Mouse (Mus musculus) adrenal gland (tissue): ENCODE data around the gene Olfr478.
"Not testable (repeated sequence)": the region's sequence is repeated elsewhere in the genome, so short reads cannot be mapped to it uniquely, and the experiment has no call there.

Experiments
- intact Hi-C: fragments of 180-260 bp; cut with DNase I; formaldehyde crosslinking; loops from one replicate; pipeline ENCODE4 v1.15.1; 2025
- long read RNA-seq, 2 experiments: library from polyadenylated mRNA; unstranded; transcript quantifications; one replicate each; pipeline ENCODE4 v2.0.0; 2020; ENCODE audit warnings: borderline replicate concordance in 1 of 2; ENCODE audit not compliant: insufficient replicate concordance in 1 of 2

The Olfr478 gene
- long read RNA-seq, experiment 1, result 0 reads
- long read RNA-seq, experiment 2, result 0 reads

DNA sequence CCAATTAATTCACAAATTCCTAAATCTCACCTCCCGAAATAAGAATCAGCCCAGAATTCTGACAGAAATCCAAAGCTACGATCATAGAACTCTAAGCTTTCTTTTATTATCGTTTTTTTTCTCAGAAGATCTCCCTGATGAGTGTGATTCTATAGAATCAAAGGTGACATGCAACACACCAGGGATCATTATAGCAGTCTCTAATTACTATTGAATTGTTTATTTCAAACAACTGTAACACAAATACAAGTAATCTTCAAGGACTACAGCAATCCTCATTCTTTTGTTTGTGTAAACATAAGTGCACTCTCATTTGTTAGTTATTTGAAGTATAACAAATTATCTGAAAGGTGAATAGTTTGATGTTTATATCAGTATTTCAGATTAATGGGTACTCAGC lies at the start of gene Olfr478:
Olfr478 (minus strand) TSS at position 101 of the 400 bp plus-strand sequence.
- intact Hi-C loops, result no loop called here

DNA sequence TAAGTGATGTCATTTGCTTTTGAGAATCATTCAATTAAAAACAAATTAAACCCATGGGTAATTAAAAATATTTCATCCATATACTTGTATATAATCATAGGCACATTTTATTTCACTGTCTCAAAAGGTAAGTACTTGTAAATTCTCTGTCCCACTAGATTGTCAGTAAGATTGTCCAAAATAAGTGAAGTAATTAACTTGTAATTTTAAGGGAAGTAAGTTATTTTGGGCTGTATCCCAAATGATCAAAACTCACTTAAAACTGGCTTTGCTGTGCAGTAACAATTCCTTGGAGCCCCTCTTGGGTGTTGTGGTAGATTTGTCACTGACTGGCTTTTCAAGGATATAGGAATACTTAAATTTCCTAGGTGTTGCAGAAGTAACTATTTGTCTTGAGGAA lies 45.8 kb upstream of the Olfr478 start, which contains the start of gene Olfr481:
Olfr481 (plus strand) TSS at position 301 of the 400 bp plus-strand sequence.
- intact Hi-C loops, result no loop called here

DNA sequence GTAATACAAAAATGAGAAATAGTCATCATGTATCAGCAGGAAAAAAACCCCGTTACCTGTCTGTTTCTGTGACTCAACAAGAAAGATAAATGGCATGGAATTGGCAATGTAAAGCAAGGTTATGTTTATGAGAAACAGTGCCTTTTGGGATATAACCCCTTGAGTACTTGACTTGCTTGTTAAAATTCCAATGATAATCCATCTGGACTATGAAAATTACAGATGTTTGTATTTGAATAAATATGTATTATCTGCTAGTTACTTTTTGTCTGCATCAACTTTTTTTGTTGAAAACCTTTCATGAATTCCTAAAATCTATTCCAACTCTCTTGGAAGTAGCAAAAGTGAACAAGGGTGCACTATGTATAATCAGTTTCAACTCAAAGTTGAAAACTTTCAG lies 33.5 kb upstream of the Olfr478 start, which contains the start of gene Olfr480:
Olfr480 (minus strand) TSS at position 101 of the 400 bp plus-strand sequence.
- intact Hi-C loops, result no loop called here

GRCm38 (mm10) chr7:108050393-108050792 lies 16.6 kb upstream of the Olfr478 start, which contains the start of gene Olfr479:
Olfr479 (plus strand) TSS chr7:108050693.
- intact Hi-C loops, result no loop called here

- intact Hi-C loops, result not testable (repeated sequence)
Observed at GRCm38 (mm10) chr7:108014256-108014655, 19.5 kb downstream of the Olfr478 start.

- intact Hi-C loops, result no loop called here
Observed at GRCm38 (mm10) chr7:107986393-107986792, 47.4 kb downstream of the Olfr478 start, which contains the start of gene Olfr477. Olfr477 (plus strand) TSS chr7:107986693.
